Mouse (Mus musculus): ENCODE data around the gene Gm14147.
"Not testable (repeated sequence)": the region's sequence is repeated elsewhere in the genome, so short reads cannot be mapped to it uniquely, and the experiment has no call there.

Gene Gm14147

GRCm38 (mm10) chr2:151097945-151098344, at the start of gene Gm14147:
Gm14147 (plus strand) TSS chr2:151098245.
- not testable (repeated sequence) for DNase-seq (ENCODE audit: low spot score in 2 of 2)

GRCm38 (mm10) chr2:151056637-151057036, 41.4 kb upstream of the Gm14147 start:
- DNase-seq (ENCODE audit: low spot score in 2 of 2) = no peak

GRCm38 (mm10) chr2:151092250-151092649, 5.8 kb upstream of the Gm14147 start, which contains the start of gene Gm14151:
Gm14151 (minus strand) TSS chr2:151092350.
- not testable (repeated sequence) for DNase-seq (ENCODE audit: low spot score in 2 of 2)

All from spleen, postnatal 36 days (tissue).